Mouse (Mus musculus): ENCODE measurements at regions not wholly inside any gene's neighbourhood (a gene's known extent, or its start where the extent isn't known, plus 50 kb on each side); places are given as distances from the start of the nearest gene placed in this dataset.
A peak's percentile ranks its signal among the peaks of the same experiment; 100 is the strongest.

- no peak for ATAC-seq
- TF ChIP-seq CTCF (IDR thresholded peaks at IDR 0.05; ENCODE audit: low read depth), result no peak
- 92% methylated on average over 2 of the region's 2 CpGs for WGBS
- H3K36me3 ChIP-seq (ENCODE audit: control insufficient read depth, insufficient read depth), result no peaks in the 10 kb centered on the region
- no peaks in the 10 kb centered on the region for H3K27me3 ChIP-seq (replicated peaks; ENCODE audit: control insufficient read depth, insufficient read depth, low read length)
- no peak overlapping the region for H3K4me2 ChIP-seq (replicated peaks; ENCODE audit: low read depth)
- H3K9me3 ChIP-seq (ENCODE audit: control insufficient read depth), result no peaks in the 10 kb centered on the region
- H3K27ac ChIP-seq (ENCODE audit: low read depth, low read length), result no peak overlapping the region
- H3K9ac ChIP-seq (ENCODE audit: low read depth, low read length), result no peak overlapping the region
- no peak overlapping the region for H3K4me3 ChIP-seq (ENCODE audit: low read depth, low read length)
- no peaks in the 10 kb centered on the region for H3K4me1 ChIP-seq (replicated peaks; ENCODE audit: control insufficient read depth, insufficient read depth, low read length)
Measured at GRCm38 (mm10) chr14:114839340-114839903, 252.6 kb upstream of the Gpc5 start.

- no peak overlapping the region for H3K9ac ChIP-seq (ENCODE audit: low read depth, low read length)
- H3K4me1 ChIP-seq (replicated peaks; ENCODE audit: control insufficient read depth, insufficient read depth, low read length), result no peaks in the 10 kb centered on the region
- H3K9me3 ChIP-seq (ENCODE audit: control insufficient read depth), result no peaks in the 10 kb centered on the region
- H3K4me2 ChIP-seq (replicated peaks; ENCODE audit: low read depth), result no peak overlapping the region
- ATAC-seq, result no peak
- TF ChIP-seq CTCF (IDR thresholded peaks at IDR 0.05; ENCODE audit: low read depth), result no peak
- H3K27me3 ChIP-seq (replicated peaks; ENCODE audit: control insufficient read depth, insufficient read depth, low read length), result no peaks in the 10 kb centered on the region
- no peaks in the 10 kb centered on the region for H3K36me3 ChIP-seq (ENCODE audit: control insufficient read depth, insufficient read depth)
- no peak overlapping the region for H3K27ac ChIP-seq (ENCODE audit: low read depth, low read length)
- H3K4me3 ChIP-seq (ENCODE audit: low read depth, low read length), result no peak overlapping the region
- WGBS, result 70% methylated on average over 5 of the region's 5 CpGs
Measured at GRCm38 (mm10) chr14:114840766-114841165, 251.2 kb upstream of the Gpc5 start.

- H3K9me3 ChIP-seq (ENCODE audit: control insufficient read depth), result no peaks in the 10 kb centered on the region
- no peaks in the 10 kb centered on the region for H3K27me3 ChIP-seq (replicated peaks; ENCODE audit: control insufficient read depth, insufficient read depth, low read length)
- H3K36me3 ChIP-seq (ENCODE audit: control insufficient read depth, insufficient read depth), result no peaks in the 10 kb centered on the region
- WGBS, result 28% methylated on average over 5 of the region's 5 CpGs
- no peak overlapping the region for H3K27ac ChIP-seq (ENCODE audit: low read depth, low read length)
- no peak overlapping the region for H3K9ac ChIP-seq (ENCODE audit: low read depth, low read length)
- H3K4me2 ChIP-seq (replicated peaks; ENCODE audit: low read depth), result no peak overlapping the region
- TF ChIP-seq CTCF (IDR thresholded peaks at IDR 0.05; ENCODE audit: low read depth), result no peak
- no peak for ATAC-seq
- no peak overlapping the region for H3K4me3 ChIP-seq (ENCODE audit: low read depth, low read length)
- H3K4me1 ChIP-seq (replicated peaks; ENCODE audit: control insufficient read depth, insufficient read depth, low read length), result no peaks in the 10 kb centered on the region
Measured at GRCm38 (mm10) chr14:114841552-114841951, 250.5 kb upstream of the Gpc5 start.

- ATAC-seq, result no peak
- no peaks in the 10 kb centered on the region for H3K36me3 ChIP-seq (ENCODE audit: control insufficient read depth, insufficient read depth)
- H3K4me1 ChIP-seq (replicated peaks; ENCODE audit: control insufficient read depth, insufficient read depth, low read length), result no peaks in the 10 kb centered on the region
- H3K9me3 ChIP-seq (ENCODE audit: control insufficient read depth), result no peaks in the 10 kb centered on the region
- H3K4me3 ChIP-seq (ENCODE audit: low read depth, low read length), result no peak overlapping the region
- 63% methylated on average over 8 of the region's 8 CpGs for WGBS
- H3K4me2 ChIP-seq (replicated peaks; ENCODE audit: low read depth), result no peak overlapping the region
- TF ChIP-seq CTCF (IDR thresholded peaks at IDR 0.05; ENCODE audit: low read depth), result no peak
- H3K9ac ChIP-seq (ENCODE audit: low read depth, low read length), result no peak overlapping the region
- no peaks in the 10 kb centered on the region for H3K27me3 ChIP-seq (replicated peaks; ENCODE audit: control insufficient read depth, insufficient read depth, low read length)
- no peak overlapping the region for H3K27ac ChIP-seq (ENCODE audit: low read depth, low read length)
Measured at GRCm38 (mm10) chr14:114842327-114842726, 249.7 kb upstream of the Gpc5 start.

- Histone ChIP-seq H3K9me3 (ENCODE audit: control insufficient read depth) (no peaks in the 10 kb centered on the region), H3K4me1 (replicated peaks; ENCODE audit: control insufficient read depth, insufficient read depth, low read length) (no peaks in the 10 kb centered on the region), H3K9ac (ENCODE audit: low read depth, low read length) (no peak overlapping the region), H3K27me3 (replicated peaks; ENCODE audit: control insufficient read depth, insufficient read depth, low read length) (no peaks in the 10 kb centered on the region), H3K36me3 (ENCODE audit: control insufficient read depth, insufficient read depth) (no peaks in the 10 kb centered on the region), H3K4me2 (replicated peaks; ENCODE audit: low read depth) (no peak overlapping the region), H3K4me3 (ENCODE audit: low read depth, low read length) (no peak overlapping the region), H3K27ac (ENCODE audit: low read depth, low read length) (no peak overlapping the region)
- 95% methylated on average over 6 of the region's 6 CpGs for WGBS
- TF ChIP-seq CTCF (IDR thresholded peaks at IDR 0.05; ENCODE audit: low read depth), result no peak
- no peak for ATAC-seq
Measured at GRCm38 (mm10) chr14:114843105-114843743, 248.8 kb upstream of the Gpc5 start.

GRCm38 (mm10) chr14:114854324-114855054 lies 237.5 kb upstream of the Gpc5 start:
- no peaks in the 10 kb centered on the region for H3K27me3 ChIP-seq (replicated peaks; ENCODE audit: control insufficient read depth, insufficient read depth, low read length)
- no peak for ATAC-seq
- TF ChIP-seq CTCF (IDR thresholded peaks at IDR 0.05; ENCODE audit: low read depth), result peak; percentile 78
- H3K36me3 ChIP-seq (ENCODE audit: control insufficient read depth, insufficient read depth), result no peaks in the 10 kb centered on the region
- no peak overlapping the region for H3K27ac ChIP-seq (ENCODE audit: low read depth, low read length)
- H3K4me2 ChIP-seq (replicated peaks; ENCODE audit: low read depth), result no peak overlapping the region
- H3K9me3 ChIP-seq (ENCODE audit: control insufficient read depth), result no peaks in the 10 kb centered on the region
- no peak overlapping the region for H3K4me3 ChIP-seq (ENCODE audit: low read depth, low read length)
- H3K9ac ChIP-seq (ENCODE audit: low read depth, low read length), result no peak overlapping the region
- WGBS, result 28% methylated on average over 9 of the region's 9 CpGs
- H3K4me1 ChIP-seq (replicated peaks; ENCODE audit: control insufficient read depth, insufficient read depth, low read length), result no peaks in the 10 kb centered on the region
